Mouse (Mus musculus): ENCODE measurements around the gene Cd2.

- no peak for TF ChIP-seq CHD2 (IDR thresholded peaks at IDR 0.05; ENCODE audit: low read depth, low read length)
- no peak for TF ChIP-seq ZC3H11A (IDR thresholded peaks at IDR 0.05; ENCODE audit: borderline replicate concordance, low read depth, low read length)
These were observed 5.9 kb upstream of the Cd2 start for GRCm38 (mm10) chr3:101293571-101294135.

Measured in ES-E14 (cell line).